Mouse (Mus musculus) megakaryocyte, embryonic 14.5 days (primary cell): ENCODE data around the gene 9330161L09Rik.

Experiments
- FLI1 ChIP-seq: IDR thresholded peaks from 2 replicates; pipeline ENCODE4 v1.6.1; 2012; ENCODE audit warnings: low read length, inconsistent platforms, mixed read lengths
- GATA1 ChIP-seq: IDR thresholded peaks from 3 replicates; pipeline ENCODE4 v1.6.1; 2012; ENCODE audit warnings: mixed read lengths, low read length, inconsistent platforms, borderline replicate concordance

DNA sequence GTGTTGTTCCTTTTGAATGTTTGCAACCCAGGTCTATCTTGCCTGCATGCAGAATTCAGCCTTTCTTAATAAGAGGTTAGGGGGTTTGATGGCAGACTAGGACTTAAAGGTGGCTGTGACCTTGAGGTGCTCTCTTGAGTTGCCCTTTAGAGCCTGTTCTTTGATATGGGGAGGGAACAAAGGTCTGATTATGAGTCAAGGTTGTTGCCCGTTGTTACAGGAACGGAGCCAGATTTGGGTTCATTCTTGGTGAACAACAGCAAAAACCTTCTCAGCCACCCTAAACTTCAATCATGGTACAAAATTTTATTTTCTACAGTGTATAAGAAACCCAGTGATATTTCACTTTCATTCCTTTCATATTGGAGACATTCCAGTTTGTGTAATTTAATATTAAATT is 25.8 kb upstream of the 9330161L09Rik start:
- no peak for TF ChIP-seq FLI1
- no peak for TF ChIP-seq GATA1
